Mouse (Mus musculus) kidney, adult 8-10 months (tissue): Measurements from ENCODE around the gene Utp15.
A peak's percentile ranks its signal among the peaks of the same experiment; 100 is the strongest.

Experiments
- DNase-seq, 2 experiments: peaks; one replicate each; pipeline ENCODE4 v3.0.0; 2022

The Utp15 gene

DNA sequence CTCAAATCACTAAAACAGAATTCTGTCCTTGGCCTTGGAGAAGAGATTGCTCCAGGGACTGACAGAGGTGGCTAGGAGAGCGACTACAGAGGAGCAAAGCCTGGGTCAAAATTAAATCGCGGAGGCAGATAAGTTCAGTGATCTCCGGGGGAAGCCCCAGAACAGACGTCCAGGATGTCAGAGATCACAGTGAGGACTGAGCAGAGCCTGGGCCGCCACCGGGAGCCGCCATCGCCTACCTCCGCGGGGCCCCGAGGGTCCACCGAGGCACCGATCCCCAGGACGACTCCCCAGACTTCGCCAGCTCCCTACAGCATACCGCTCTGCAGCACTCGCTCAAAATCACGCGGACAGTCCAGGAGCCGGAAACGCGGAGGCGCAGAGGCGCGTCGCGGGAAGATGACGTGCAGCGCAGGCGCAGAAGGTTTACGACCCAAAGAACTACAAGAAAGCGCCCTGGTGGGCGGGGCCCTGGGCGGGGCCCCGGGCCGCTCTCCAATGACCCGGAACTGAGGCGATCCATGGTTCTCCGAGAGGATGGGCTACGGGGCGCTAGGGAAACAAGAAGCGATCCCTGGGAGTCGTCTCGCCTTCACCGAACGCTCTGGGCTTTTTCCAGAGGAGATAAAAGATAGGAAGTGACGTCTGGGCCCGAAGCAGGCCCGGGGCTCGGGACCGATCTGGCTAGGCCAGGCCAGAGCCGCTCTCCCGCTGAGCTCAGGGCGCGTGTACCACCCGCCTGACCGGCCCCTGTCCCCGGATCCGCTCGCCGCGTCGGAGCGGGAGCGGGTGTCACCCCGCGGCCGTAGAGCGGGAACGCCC, at the start of gene Utp15, which contains the start of gene Ankra2:
Gene Utp15 (minus strand): TSS at position 406 of the 822 bp plus-strand sequence.
Gene Ankra2 (plus strand): TSS at position 439 of the 822 bp plus-strand sequence.
- peak; percentile 98 for DNase-seq

DNA sequence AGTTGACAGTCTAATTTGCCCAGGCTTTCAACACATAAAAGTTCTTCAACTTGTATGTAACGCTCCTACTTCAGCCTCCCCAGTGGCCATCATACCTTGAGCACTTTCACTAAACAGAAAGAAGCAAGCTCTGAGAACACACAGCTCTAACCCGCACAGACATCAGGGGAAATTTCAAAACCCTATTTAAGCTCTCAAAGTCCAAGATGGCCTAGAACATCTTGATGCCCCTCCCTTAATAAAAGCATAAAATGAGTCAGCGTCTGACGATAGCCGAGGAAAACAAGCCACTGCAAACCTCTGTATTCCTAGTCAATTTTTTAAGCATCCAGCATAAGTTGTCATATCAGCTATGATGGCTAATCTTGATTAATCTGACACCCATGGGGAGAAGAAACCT, 48.8 kb upstream of the Utp15 start:
- no peak for DNase-seq

DNA sequence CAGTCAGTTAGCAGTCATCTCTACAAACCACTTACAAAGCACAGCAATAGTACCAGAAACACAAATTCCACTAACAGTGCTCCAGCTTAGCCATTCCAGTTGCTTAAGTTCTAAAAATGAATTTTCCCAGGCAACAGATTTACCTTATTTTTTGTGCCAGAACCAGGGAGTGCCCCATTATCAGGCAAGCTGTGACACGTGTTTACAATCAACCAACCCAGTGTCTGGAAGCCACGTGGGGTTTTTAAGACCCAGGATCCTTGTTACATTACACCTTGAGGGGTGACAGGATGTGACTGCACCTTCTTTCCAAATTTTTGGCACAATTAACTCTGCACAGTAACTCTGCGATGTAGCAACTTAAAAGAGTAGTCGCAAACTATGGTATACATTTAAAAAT, 45.9 kb upstream of the Utp15 start:
- no peak for DNase-seq

DNA sequence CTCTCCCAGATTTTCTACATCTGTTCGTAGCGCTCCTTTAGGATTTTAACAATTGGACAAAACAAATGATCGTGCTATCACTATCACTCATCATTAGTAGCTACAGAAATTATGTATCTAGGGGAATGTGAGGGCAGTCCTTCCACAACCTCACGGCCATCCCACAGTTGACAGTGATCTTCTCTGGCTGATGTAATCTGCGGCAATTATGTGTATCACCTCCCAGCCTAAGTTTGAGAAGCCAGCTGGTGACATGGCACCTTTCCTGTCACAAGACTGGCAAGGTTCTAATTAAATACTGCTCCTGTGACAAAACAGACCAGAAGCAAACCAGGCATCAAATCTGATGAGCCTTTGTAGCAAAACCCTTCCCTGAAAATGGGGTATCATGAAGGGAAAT, 45.2 kb upstream of the Utp15 start:
- no peak for DNase-seq

DNA sequence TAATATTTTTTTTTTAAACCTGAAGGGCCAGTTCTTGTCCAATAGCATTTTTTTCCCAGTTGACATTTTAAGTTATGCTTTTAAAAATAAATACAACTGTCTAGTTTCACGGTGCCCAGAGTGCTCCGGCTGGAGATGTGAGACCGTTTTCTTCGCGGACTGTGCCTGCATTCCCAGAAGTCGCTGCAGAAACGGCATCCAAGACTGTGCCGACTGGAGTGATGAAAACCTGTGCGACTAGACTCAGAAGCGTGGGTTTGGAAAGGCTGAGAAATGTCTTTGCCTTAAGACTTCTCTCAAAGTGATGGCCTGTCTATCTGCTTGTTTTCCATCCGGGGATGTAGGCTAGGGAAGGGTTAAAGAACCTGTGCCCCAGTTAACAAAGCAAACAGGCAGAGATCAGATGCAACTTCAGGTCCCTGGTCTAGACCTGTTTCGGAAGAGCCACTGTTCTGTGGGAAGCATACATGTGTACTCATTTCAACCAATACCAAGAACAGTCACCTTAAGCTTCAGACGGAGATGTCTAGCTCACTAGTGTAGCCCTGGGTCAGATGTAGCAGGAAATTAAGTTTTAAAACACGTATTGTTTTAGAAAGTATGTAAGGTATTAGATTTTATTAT, 44.1 kb upstream of the Utp15 start:
- DNase-seq = no peak

DNA sequence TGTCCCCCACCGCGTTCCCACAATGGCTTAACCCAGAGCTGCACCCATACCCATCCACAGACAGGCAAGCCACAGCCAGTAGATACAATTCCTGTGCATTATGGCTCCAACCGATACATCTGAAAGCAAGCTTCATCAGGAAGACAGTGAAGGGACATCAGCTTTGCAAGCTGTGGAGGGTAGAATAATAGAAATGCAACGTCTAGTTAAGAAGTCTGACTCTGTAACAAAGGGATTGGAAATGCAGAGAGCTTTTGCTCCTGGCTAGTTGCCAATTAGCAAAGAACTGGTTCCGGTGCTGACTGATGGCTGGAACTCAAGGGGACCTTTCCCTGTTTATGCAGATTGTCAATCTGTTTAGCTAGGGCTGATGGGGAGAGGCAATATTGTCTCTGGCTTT, 43.6 kb upstream of the Utp15 start:
- no peak for DNase-seq

DNA sequence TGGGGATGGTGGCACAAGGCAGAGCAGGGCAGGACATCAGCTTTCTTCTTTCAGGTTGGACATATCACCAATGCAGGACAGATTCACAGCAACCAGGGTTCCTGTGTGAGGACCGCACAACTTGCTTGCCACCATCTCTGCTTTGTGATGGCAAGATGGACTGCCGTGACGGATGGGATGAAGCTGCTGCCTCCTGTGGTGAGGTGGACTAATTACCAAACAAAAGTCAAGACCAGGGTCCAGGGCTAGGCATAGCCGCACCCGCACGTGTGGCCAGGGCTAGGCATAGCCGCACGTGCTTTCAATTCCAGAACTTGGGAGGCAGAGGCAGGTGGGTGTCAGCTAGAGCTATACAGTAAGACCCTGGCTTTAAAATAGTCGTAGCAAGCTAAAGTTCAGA, 42.4 kb upstream of the Utp15 start:
- DNase-seq = no peak

DNA sequence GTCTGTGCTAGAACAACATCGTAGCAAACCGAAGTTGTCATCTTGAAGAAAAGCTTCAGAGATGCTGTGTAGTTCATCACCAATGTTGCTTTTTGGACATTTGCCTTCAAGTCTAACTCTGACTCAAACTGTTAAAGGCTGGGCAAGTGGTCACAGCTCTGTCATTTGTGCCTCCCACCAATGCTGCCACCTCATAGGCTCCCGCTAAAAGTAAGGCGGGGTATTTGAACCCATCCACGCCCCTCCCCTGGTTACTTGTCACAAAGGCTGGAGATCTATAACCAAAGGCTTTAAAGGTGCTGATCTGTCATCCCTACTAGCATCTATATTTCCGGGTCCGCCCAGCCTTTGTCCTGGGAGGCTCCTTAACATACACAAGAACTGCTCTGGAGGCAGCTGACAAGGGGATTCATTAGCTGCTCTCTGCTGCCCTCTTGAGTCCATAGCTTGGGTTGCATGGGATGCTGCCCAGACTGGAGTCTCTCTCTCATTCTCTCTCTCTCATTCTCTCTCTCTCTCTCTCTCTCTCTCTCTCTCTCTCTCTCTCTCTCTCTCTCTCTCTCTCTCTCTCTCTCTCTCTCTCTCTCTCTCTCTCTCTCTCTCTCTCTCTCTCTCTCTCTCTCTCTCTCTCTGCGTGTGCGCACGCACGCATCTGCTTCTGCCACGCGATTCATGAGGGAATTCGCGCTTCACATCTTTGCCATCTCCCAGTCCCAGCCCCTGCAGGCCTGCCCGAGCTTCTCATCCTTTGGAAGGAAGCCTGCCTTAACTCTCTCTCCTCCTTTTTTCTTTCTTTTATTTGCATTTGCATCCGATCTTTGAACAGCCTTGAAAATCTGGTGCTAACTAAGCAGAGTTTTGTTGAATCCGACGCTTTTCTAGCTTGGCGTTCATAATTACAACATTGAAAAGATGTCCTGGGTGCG, 36.3 kb upstream of the Utp15 start:
- DNase-seq = peak; percentile 19 to 71

DNA sequence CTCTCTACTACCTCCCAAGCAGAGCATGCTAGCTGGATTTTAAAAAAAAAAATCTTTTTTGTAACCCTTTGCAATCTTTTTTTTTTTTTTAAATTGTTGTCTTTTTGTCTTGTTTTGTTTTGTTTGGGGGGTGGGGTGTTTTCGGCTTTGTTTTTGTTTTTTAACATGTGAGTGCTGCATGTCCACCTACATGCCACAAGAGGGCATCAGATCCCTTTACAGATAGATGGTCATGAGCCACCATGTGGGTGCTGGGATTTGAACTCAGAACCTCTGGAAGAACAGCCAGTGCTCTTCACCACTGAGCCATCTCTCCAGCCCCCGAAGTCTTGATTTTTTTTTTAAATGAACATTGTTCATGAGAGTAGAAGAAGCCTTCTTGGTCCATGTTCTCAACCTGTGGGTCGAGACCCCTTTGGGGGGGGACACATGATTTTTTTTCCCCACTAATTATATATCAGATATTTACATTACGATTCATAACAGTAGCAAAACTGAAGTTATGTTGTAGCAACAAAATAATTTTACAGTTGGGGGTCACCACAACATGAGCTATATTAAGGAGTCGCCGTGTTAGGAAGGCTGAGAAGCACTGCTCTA, 35.1 kb upstream of the Utp15 start:
- no peak for DNase-seq

DNA sequence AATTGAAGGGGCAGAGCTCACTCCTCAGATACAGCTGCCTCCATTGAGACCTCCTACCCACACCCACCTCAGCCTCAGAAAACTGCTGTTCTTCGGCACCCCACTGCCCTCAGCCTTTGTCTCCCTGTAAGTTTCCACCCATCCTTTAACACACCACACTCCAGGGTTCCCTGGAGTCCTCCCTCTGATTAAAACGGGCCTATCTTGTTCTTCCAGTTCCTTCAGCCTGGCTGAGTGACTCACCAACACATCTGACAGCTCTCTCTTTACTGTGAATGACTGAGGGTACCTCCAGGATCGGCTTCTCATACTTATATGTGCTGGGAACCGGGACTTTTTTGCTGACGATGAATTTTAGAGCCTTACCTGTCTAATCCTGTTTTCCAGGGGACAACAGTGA, 33.2 kb upstream of the Utp15 start:
- no peak for DNase-seq

DNA sequence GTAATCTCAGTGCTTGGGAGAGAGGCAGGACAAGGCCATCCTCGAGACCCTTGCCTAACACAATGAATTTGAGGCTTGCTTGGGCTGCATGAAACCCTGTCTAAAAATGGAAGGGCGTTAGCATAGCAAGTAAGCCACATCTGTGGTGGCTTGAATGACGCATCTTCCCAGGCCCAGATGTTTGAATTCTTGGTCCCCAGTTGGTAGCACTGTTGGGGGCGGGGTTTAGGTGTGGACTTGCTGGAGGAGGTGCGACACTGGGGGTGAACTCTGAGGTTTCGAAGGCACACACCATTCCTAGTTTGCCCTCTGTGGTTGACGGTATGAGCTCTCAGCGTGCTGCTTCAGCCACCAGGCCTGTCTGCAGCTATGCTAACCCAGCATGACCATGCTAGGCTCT, 28.9 kb upstream of the Utp15 start:
- DNase-seq = no peak

DNA sequence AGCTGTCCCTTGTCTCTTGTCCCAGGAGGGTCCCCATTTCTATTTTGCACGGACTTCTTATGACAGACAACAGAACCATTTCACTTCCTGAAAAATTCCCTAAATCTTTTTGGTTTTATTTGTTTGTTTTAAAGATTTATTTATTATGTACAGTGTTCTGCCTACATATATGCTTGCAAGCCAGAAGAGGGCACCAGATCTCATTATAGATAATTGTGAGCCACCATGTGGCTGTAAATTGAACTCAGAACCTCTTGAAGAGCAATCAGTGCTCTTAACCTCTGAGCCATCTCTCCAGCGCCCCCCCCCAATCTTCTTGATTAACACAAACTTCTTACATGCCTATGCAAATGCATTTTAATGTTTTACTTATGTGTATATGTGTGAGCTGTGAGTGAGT, 27.9 kb upstream of the Utp15 start:
- no peak for DNase-seq

DNA sequence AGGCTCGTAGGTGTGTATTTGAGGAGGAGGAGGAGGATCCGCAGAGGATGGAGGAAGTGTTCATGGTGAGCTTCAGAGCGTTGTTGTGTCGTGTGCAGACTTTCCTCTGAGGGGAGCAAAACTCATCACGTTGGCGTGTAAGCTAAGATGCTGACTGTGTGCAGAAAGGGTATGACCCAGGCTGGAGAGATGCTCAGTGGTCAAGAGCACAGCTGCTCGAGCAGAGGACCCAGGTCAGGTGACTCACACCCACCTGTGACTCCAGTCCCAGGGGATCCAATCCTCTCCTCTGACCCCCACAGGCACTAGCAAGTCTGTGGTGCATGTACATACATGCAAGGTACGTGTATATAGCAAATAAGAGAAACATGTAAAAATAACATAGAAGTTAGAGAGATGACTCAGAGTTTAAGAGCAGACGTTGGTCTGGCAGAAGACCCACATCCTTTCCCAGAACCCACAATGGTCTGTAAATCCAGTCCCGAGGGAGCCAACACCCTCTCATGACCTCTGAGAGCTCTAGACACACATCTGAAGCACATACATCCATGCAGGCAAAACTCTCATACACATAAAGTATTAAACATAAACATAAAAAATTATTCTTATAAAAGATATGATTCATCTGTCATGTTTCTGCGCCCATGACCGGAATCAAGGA, 18.3 kb upstream of the Utp15 start:
- DNase-seq = no peak

DNA sequence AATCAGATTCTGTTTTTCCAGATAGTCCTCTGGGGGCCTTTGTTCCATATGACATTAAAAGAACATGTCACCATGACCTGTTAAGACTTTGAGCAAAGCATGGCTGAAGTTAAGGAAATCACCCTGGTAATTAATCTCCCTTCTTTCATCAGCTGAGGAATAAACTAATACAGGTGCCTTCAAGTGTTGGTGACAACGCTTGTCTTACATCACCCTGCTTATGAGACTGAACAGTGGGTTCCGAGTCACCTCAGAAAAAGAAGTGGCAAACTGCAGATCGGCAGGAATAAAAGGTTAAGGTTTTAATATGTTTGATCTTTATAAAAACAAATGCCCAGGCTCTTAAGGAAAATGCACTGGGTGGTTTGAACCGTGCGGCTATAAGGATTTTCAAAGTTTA, 16.8 kb upstream of the Utp15 start, which contains the start of gene Gm21976:
Gene Gm21976 (plus strand): TSS at position 202 of the 400 bp plus-strand sequence.
- DNase-seq = no peak

DNA sequence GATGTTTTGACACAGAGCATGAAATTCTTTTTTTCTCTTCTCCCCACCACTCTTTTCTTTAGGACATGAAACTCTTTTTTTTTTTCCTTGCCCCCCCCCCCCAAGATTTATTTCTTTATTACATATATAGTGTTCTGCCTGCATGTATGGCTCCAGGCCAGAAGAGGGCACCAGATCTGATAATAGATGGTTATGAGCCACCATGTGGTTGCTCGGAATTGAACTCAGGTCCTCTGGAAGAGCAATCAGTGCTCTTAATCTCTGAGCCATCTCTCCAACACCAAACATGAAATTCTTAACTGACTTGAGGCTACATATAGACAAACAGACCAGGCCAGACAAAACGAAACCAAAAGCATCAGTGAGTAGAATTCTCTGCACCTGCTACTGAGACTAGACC, 14.7 kb upstream of the Utp15 start:
- DNase-seq = no peak

DNA sequence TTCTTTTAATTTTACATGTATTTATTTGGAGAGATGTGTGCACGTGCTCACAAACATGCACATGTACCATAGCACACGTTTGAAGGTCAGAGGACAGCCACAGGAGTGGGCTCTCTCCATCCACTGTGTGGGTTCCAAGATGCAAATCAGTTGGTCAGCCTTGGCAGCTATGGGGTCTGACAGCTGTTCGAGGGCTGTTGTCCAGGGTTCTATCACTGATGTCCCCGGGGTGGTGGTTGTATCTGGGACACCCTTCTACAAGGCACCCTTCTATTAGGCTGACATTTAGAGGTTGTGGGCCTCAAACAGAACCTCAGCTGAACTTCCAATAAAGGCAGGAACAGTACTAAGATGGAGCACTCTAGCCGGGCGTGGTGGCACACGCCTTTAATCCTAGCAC, 13.4 kb upstream of the Utp15 start:
- no peak for DNase-seq

DNA sequence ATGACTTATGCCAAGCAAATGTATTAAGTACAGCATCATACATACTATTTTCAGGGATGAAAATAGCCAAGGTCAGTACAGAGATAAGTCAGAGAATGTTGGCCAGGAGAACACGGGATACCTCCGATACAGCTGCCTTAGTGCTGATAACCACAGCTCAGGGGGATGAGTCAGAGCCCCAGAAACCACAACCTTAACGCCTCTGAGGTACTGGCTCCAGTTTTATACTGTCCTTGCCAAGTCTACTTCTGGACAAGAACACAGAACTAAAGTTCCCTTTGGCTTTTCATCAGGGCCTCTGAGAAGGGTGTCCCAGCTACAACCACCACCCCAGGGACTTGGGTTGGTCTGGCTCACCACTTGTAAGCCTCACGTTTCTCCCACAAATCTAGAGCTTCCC, 12.8 kb upstream of the Utp15 start:
- DNase-seq = no peak

DNA sequence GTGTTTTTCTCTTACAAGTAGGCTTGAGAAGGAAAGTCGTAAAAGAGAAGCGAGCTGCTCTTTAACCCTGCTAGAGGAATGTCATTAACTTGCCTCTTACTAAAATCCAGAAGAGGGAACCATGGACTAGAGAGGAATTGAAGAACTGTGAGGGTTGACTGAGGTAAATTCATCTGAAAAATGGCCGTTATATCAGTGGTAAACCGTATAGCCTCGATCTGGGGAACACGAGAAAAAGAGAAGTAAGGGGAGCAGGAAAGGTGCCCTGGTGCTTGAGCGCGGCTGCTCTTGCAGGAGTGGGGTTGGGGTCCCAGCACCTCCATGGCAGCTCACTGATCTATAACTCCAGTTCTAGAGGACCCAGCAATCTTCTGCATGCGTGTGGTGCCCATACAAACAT, 11.2 kb upstream of the Utp15 start:
- no peak for DNase-seq

DNA sequence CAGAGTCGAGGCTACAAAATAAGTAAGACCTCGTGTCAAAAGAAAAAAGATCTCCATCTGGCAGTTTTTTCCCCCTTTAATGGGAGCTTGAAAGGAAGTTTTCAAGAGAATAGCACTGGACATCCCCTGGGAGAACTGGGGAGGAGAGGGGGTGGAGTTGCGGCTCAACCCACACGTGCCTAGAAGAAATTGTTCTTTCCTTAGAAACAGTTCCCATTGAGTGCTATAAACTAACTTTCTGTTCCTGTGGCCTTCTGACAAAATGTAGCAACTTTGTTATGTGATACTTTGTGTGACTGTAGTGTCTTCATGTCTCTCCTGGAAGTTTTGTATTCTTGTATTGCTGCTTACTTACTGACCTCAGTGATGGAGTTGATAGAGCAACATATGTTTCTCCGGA, 1.3 kb upstream of the Utp15 start:
- no peak for DNase-seq

DNA sequence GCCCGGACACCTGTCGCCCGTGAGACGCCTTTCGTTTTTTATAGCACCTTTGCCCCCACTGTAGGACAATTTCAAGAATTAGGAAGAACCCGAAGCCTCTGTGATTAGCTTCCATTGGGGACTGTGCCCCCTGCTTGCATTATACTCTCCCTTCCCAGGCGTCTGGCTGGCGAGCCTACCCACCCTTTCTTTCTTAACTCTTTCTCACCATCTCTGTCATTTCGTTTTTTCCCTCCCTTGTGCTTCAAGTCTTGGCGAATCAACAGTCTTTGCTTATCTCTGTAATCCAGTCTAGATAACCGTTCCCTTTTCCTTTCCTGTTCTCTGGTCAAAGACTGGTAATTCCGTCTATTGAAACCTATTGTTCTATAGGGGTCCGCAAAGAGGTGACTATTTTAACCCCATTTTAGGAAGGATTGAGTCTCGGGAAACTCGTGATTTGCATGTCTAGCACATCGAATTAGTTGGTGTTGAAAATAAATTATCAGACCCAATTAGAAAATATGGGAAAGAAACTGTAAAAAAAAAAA, 682 bp upstream of the Utp15 start:
- DNase-seq = no peak

DNA sequence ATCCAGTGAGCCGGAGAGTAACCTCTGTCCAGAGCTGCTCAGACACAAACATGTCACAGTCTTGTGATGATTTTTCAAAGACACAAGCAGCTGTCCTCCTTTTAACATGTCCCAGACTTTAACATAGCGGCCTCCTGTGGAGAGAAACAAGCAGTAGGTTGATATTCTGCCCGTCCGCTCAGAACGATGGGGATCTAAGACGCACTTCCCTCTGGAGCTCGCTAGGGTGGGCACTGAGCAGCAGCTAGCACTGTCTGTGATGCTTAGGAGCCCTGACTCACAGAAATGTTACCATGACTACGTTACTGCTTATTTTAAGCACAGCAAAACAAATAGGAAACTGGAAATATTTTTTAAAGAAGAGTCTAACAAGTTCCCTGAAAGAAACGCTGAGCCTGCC, 7.9 kb downstream of the Utp15 start:
- no peak for DNase-seq

DNA sequence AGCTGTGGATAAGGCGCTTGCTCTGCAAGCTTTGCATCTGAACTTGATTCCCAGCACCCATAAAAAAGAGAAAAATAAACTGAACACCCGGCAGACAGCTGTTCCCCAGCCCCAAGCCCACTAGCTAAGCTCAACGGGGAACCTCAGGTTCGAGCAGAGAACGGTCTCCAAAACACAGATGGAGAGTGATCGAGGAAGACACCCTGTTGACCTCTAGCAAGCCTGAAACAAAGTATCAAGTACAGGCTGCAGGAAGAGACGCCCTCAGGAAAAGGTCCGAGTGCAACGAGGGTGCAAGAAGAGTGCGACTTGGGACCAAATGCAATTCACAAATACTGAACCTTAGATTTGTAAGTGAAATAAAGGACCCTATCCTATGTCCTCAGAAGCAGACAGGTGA, 13.2 kb downstream of the Utp15 start:
- DNase-seq = no peak
